Mouse (Mus musculus) lung, adult 18-20 months (tissue): ENCODE results near the gene Zmat5.
A peak's percentile ranks its signal among the peaks of the same experiment; 100 is the strongest.
"Not testable (repeated sequence)": the region's sequence is repeated elsewhere in the genome, so short reads cannot be mapped to it uniquely, and the experiment has no call there.

ENCODE experiments used
- DNase-seq, 2 experiments: peaks; one replicate each; pipeline ENCODE4 v3.0.0; 2022; ENCODE audit warnings: mixed read lengths in 2 of 2

The Zmat5 gene

DNA sequence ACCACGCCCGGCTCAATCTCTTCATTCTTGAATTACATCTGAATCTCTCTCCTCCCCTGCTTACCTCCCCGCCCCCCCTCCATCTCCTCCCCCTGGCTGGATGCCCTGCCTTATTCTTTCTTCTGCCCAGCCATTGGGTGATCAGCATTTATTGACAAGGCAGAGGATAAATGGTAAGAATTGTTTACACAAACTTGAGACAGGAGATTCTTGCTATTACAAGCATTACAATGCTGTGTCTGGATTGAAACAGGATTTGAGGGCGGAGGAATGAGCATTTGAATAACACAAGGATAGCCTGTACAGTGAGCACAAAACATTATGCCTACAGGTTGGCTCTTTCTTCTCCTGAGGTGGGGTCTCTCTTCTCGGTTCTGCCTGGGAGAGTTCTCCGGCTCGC, 14.1 kb upstream of the Zmat5 start:
- DNase-seq = no peak

DNA sequence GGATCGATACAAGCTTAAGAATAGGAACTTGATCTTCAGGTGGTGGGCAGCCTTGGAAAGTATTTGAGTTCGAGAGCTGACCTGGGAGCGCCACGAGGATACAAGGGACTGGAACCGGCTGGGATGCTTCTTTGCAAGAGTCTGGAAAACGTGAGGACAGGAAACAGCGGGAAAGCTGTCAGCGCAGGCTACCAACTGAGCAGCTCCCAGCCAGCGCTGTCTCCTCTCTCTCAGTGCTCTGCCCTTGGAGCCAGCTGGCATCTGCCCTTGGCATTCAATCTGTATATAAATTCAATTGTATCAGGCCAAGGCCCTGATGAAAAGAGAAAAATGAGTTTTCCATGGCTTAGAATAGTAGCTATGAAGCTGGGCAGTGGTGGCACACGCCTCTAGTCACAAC, 13.3 kb upstream of the Zmat5 start:
- DNase-seq = no peak

DNA sequence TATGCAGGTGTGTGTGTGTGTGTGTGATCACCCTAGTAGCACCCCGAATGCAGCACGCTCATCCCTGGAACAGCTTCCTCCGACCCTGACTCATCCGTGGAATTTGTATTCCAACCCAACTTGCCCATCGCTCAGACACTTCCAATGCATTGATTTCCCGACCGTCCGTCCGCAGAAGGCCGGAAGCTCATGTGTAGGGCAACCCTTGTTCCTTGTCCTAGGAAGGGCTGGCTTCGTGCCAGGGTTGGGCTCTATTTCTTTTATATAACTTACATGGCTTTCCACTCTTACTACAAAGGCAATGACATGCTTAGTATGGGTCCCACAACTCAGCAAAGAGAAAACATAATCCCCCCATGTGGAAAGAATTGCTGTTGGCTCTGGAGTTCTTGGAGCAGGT, 12.3 kb upstream of the Zmat5 start:
- no peak for DNase-seq

DNA sequence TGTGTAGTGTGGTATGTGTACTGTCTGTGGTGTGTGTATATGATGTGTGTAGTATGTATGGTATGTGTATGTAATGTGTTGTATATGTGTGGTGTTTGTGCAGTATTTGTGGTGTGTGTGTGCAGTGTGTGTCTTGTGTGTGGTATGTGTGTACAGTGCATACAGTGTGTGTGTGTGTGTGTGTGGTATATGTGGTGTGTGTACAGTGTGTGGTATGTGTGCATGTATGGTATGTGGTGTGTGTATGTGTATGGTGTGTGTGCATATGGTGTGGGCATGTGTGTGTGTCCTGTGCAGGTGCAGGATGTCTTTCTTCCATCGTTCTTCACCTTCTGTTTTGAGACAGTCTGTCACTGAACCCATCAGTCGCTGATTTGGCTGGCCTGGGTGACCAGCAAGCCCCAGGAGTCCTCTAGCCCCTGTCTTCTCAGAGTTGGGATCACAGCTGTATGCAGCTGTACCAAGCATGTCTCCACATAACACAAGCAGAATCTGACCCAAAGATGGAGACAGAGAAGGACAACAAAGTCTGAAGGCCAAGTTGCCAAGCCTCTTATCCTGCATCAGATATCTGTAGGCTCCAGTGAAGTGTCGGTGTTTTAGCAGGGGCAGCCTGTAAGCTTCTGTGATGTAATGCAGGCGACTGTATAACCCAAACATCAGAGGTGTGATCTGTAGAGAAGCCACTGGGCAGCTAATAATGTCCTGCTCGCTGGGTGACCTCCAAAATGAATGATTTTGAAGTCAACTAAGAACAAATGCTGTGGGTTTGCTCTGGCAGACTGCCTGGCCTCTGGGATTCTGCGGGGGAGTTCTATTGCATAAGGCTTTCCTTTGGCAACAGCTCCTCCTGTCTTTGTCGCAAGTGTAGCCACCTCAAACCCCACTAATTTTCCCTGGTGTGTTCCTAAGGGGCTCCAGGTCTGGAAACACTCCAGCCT, 7.2 kb upstream of the Zmat5 start:
- peak; percentile 79 to 87 for DNase-seq

DNA sequence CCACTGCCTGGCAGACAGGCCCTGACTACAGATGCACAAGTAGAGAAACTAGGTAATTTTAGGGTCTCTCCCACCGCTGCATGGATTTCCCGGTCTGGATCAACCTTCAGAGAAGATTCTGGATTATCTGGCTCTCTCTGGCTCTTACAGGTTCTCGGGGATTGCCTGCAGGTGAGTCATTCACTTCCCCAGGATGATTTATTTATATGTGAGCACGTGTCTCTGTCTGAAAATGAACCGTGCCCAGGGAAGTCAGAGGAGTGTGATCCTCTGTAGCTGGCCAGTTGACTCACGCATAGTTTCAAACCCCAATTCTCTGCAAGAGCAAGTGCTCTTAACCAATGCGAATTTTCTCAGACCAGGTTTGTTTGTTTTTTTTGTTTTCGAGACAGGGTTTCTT, 3.8 kb upstream of the Zmat5 start:
- DNase-seq = no peak

DNA sequence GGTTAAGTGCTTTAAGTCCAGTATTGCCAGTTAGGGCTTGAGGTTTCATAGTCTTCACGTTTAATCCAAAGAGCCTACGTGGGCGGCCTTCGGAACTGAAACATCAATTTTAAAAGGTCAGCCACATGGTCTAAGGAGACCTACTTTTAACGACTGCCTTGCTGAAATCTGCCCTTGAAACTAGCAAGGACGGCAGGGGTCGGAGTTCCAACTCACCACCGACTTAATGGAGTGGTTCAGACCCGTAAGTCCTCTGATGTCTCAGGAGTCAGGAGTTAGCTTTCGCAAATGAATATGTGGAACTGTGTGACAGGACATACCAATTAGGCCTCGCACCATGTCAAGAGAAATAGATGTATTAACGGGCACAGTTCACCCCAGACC, 798 bp upstream of the Zmat5 start:
- no peak for DNase-seq

DNA sequence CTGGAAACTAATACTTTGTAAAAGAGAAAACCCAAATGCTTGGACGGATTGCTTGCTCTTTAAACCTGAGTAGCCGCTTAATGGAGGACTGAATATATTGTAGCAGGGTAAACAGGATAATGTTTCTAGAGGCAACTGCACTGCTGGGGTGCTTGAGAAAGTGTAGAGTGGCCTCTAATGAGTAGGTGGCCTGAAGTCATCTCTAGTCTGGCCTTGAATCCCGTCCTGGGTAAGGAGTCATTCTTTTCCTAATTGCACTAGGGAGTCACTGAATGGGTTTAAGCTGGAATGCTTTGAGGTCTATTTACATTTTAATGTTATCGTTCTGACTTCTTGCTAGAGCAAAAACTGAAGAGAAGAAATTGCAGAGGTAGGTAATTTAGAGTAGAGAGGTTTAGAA, 700 bp downstream of the Zmat5 start:
- DNase-seq = no peak

DNA sequence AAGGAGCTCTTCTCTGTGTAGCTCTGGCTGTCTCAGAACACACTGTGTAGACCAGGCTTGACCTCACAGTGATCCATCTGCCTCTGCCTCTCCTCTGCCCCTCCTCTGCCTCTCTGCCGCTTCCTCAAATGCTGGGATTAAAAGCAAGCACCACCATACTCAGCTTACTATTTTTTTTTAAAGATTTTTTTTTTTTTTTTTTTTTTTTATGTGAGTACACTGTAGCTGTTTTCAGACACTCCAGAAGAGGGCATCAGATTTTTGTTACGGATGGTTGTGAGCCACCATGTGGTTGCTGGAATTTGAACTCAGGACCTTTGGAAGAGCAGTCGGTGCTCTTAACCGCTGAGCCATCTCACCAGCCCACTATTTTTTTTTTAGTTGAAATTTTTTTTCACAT, 5.7 kb downstream of the Zmat5 start:
- DNase-seq = not testable (repeated sequence)

DNA sequence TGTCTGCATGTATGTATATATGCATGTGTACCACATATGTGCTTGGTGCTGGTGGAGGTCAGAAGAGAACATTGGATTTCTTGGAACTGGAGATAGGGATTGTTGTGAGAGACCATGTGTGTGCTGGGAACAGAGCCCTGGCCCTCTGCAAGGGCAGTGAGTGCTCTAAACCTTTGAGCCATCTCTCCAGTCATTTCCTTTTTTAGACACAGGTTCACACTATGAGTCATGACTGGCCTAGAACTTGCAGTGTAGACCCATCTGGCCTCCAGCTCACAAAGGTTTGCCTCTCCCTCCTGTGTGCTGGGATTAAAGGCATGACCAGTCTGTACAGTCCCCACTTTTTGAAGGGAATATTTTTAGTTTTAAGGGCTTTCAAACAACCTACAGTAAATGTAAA, 8.3 kb downstream of the Zmat5 start:
- no peak for DNase-seq

DNA sequence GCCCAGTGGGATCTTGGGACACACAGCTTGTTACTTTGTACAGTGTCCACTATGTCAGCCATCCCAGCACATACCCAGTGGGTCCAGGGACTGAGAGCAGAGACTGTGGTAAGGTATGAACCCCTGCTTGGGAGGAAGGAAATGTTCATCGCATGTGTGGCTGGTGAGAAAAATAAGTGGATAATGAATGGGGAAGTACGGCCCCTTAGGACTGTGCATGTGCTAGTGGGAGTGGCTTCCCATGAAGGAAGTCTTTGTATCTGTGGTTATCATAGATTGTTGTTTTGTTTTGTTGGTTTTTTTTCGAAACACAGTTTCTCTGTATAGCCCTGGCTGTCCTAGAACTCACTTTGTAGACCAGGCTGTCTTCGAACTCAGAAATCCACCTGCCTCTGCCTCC, 10.2 kb downstream of the Zmat5 start:
- no peak for DNase-seq

DNA sequence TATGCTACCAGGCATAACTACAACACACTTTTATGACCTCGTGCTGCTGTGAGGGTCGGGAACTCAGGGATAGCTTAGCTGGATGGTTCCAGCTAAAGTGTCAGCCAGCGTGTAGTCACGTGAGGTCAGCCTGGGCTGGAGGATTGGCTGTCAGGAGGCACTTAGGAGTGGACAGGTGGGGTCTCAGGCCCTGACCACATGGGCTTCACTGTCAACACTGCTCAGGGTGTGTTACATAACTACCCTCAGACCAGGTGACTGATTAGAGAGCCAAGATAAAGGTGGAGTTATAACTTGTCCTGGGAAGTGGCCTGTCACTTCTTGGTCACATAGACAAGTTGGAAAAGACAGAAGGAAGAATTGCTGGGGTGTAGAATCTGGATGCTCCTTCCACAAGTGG, 11.1 kb downstream of the Zmat5 start:
- DNase-seq = no peak

DNA sequence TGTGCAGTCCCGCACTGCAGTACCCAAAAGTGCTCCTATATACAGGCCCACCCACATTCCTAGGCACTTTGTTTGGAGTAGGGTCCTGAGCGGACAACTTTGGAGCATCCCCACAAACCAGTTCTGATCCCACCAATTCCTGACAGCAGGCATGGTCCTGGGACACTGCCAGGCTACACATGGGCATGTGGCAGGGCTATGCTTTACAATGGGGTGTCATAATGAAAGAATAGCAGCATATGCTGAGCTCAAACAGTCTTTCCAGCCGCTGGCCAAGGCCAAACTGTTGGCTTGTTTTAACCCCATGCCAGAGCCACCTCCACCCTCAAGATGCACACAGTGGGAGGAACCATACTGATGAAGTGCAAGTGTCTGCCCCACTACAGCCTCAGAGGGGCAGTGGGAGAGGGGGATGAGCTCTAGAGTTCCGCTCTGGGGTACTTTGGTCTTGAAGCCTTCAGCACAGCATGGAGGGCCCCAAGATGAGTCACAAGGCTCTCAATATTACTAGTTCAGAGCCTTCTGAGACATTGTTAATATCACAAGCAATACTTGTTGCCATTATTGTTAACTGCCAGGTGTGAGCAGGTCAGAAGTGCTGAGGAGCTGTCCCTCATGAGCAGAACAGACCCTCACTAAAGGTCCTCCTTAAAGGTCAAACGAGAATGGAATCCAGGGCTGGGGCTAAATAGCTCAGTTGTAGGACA, 12.2 kb downstream of the Zmat5 start:
- DNase-seq = no peak

DNA sequence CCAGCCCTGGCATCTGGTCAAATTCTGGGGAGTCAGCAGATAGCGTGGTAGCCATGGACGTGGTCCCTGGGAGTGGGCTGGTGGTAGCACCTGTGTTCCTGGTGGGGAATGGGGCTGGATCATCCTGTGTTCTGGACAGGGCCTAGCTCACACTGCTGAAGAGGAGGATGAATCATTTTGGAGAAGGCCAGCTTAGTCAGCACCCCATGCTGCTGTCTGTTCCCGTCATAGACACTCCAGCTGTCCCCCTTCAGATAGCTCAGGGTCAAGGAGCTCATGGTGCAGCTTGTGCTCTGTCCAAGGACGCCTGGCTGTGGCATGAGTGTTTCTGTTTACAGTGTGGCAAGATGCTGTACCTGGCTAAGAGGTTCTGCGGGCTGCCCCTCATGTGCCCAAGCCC, 14.1 kb downstream of the Zmat5 start:
- DNase-seq = no peak

DNA sequence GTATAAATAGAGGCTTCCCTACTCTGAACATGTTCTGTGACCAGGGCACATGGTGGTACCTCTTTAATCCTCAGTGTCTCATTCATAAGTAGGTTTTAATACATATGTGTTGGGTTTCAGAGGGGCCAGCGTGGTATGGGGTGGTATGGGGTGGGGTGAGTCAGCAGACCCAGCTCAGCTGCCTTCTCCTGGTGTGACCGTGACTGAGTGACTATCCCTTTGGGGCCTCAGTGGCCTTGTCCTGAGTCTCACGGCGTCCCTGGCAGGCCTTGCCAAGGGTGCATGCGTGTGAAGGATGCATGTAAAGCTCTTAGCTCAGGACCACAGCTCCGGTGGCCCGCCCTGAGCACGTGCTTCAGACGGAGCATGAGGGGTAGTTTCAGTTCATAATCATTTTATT, 15.5 kb downstream of the Zmat5 start:
- no peak for DNase-seq

DNA sequence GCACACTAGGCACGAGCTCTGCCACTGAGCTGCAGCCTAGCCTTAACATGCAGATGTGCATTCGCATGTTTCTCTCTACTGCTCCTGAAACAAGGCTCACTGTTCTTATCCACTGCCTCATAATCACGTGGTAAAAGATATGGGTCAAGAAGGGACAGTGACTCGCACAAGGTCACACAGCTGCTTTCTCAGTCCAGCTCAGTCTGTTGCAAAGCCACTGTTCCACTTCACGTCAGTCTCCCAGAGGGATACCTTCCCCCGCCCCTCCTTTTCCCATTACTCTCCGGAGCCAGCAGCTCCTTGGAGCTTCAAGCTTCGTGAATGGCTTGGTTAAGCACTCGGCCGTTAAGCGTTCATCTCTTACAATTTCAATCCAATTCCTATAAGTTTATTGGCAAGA, 15.9 kb downstream of the Zmat5 start:
- DNase-seq = no peak

DNA sequence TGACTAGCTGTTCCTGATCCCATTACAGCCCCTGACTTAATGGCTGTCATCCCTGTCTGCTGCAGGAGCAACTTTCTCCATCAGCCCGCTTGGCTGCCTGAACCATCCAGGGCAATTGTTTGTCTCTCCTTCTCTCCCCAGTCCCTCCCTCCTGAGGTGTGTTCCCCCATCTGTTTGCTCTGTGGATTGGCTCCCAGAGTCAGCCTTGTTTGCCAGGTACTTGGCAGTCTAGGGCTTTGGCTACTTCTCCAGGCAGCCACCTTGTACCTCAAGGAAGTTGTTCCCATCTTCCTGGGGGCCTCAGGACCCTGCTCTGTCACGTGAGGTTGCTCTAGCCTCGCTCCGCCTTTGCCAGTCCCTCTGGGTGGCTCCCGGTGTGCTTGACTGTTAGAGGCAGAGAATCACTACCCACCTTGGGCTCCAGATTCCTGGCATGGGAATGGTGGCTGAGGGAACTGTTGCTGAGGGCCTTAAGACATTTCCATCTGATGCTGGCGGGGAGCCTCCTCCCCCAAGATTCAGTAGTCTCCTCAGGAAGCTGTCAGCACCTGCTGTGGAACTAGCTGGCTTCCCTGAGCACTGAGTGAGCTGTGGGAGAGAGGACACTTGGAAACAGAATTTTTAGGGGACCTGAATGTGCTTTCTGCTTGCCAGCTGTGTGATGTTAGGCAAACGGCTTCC, 16.6 kb downstream of the Zmat5 start:
- peak; percentile 70 to 78 for DNase-seq

DNA sequence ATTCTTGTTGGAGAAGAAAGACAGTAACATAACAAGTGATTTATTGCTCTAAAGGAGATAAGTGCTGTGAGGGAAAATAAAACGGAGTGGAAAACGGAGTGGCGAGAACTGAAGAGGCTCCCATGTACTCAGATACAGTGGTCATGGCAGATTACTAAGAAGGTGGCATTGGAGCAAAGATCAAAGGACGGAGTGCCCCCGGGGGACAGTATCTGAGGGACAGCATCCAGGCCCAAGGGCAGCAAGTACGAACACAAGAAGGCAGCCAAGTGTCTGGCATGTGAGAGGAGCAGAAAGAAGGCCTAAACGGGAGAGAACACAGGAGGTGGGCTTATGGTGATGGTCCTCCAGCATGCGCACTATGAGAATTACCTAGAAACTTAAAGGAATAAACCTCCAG, 17.2 kb downstream of the Zmat5 start:
- no peak for DNase-seq

DNA sequence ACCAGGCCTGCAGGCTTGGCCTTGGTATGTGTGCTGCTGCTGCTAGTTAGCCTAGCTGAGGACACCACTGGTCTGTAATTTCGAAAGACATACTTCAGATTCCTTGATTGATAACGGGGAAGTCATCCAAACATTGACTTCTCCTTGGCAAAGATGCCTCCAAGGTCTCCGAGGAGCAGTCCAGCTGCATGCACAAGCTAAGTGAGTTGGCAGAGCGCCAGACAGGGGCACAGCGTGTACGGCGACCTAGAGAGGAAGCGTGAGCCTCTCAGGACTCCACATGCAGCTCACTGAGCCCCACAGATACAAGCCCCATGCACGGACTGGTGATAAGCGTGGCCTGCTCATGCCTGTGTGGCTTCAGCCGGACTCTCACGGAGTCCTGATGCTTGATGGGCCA, 25.1 kb downstream of the Zmat5 start:
- DNase-seq = peak; percentile 26 to 54

DNA sequence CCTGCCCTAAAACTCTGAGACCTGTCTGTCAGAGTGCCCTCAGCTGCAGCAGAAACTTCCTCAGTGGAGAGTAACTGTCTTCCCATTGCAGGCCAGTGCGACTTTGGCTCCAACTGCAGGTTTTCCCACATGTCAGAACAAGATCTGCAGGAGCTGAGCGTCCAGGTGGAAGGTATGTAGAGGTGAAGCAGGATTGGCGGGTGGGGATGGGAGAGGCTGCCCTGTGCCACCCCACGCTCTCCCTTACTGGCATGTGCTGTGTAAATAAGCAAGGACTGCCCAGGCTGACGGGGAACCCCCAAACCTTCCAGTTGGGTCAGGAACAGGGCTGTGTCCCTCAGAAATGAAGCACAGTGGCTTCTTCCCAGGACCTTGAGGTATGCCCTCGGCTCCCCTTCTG, 25.6 kb downstream of the Zmat5 start:
- peak; percentile 48 to 67 for DNase-seq

DNA sequence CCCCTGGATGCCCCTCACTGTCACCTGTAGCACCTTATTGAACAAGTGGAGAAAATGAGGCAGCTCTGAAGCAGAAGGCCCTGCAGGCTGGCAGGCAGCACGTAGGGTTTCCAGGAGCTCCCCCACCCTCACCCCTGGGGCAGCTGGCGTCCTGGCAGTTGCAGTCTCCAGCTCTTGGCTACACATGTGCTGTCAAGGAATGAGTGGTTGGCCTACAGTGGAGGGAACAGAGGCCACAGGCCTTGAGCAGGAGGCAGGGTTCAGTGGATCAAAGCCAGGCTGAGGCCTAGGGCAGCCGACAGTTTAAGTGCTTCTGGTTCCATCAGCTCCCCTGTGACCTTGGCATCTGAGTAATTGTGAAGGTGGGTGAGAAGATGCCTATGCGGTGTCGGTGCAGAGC, 26.4 kb downstream of the Zmat5 start:
- no peak for DNase-seq

DNA sequence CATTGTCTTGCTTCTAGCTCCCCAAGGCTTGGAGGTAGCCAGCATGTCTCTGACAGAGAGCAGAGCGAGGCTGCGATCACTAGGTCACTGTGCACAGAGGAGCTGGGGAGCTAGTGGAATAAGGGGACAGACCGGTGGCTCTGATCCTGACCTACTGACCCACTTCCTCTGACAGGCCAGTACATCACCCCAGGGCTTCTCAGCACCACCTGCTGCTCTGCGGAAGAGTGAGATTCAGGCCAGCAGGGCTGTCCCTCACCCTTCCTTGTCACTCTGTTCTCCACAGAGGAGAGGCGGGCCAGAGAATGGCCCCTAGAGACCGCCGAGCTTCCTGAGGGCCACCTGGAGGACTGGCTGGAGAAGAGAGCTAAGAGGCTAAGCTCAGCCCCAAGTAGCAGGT, 27.3 kb downstream of the Zmat5 start:
- no peak for DNase-seq

DNA sequence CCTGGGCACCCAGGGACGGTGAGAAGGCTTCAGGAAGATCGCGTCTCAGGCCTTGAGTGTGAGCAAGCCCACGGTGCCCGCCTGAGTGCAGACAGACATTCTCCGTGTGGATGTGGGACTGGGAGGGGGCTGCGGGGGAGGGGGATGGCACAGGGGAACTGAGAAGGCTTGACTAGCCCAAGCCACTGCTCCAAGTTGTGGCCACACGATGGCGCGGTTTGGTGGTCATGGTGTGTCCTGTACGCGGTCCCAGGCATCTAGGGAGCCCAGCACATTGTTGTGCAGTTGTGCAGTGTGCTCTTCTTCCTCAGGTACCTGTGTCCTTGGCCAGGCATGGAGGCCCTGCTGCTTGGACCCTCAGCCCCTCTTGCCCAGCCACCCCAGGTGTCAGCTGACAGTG, 29.7 kb downstream of the Zmat5 start:
- DNase-seq = no peak

DNA sequence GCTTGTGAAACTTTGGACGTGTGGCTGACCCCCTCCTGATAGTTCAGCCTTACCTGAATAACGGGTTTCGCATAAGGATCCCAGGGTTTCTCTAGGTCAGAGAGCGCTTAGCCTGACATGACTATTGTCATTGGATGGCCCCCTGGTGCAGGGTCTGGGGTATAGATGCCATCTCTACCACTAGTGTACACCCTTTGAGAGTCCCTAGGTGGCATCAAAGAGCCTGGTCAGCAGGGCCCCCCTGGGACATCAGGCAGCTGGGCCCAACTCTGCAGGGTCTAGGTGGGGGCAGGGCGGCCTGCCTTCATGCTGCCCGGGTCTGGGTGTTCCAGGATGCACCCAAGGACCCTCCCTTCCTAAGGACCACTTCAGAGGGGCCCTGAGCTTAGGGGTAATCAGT, 31.9 kb downstream of the Zmat5 start:
- no peak for DNase-seq

DNA sequence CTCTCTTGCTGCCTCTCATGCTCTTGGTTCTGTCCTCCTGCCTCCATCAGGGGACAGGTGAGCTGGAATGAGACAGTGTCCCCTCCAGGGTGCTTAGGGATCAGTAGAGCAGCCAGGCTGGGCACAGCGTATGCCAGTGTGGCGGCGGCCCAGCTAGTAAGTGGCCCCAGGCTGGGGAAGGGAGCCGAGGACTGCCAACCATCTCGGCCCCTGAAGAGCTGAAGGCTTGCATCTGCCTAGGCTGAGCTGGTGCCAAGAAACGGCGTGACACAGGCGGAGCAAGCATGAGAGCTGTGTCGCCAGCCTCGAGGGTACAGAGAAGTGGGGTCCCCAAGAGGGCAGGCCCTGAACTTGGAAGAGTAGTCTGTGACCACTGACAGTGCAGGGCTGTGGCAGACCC, 33.2 kb downstream of the Zmat5 start:
- no peak for DNase-seq
